Comparison of ENCODE assay signal across 9 mouse cellular contexts in genomic region chr3:98063833-98064232, GRCm38 (mm10). TPM values are rescaled to one million over a fixed set of nuclear protein-coding genes. Genes with fewer than 3 reads are reported as not detected.
DNase-seq lines count a peak whose midpoint lies in the region; ATAC-seq and TF ChIP-seq lines count a peak whose summit lies in the region.
"Had no signal": no experiment of that assay in that cellular context is flagged by ENCODE, and none has a peak within 500 bp of the region (broad histone marks: within the 10 kb centered on the region; RNA-seq: fewer than 3 reads in every experiment).

No protein-coding gene starts in this region.

- H3K4me3 ChIP-seq in heart, embryonic 13.5 days: no peak overlapping the region
- no peak overlapping the region for H3K4me3 ChIP-seq in forebrain, embryonic 15.5 days
- no peak overlapping the region for H3K4me3 ChIP-seq in liver, embryonic 16.5 days (ENCODE audit: low read depth, low read length)

- TF ChIP-seq CTCF in brain, embryonic 14.5 days (IDR thresholded peaks at IDR 0.05; ENCODE audit: borderline replicate concordance, extremely low read depth, insufficient read depth, insufficient read length): no peak

- no peaks in the 10 kb centered on the region for H3K9me3 ChIP-seq in heart, embryonic 13.5 days
- H3K9me3 ChIP-seq in forebrain, embryonic 15.5 days: no peaks in the 10 kb centered on the region
- H3K9me3 ChIP-seq in liver, embryonic 16.5 days (replicated peaks; ENCODE audit: control insufficient read depth, low read length): no peaks in the 10 kb centered on the region

- peak overlapping the region; percentile 93 for H3K27ac ChIP-seq in heart, embryonic 13.5 days (replicated peaks)
- peak overlapping the region; percentile 90 for H3K27ac ChIP-seq in forebrain, embryonic 15.5 days (replicated peaks)
- peak overlapping the region; percentile 26; the same call in 1 of the 2 replicates for H3K27ac ChIP-seq in liver, embryonic 16.5 days (ENCODE audit: low read length)

- peak overlapping the region; percentile 58 for H3K9ac ChIP-seq in heart, embryonic 13.5 days
- no peak overlapping the region for H3K9ac ChIP-seq in forebrain, embryonic 15.5 days (replicated peaks)
- no peak overlapping the region for H3K9ac ChIP-seq in liver, embryonic 16.5 days (ENCODE audit: low read depth, low read length)

- intact Hi-C loops in heart, postnatal 25 days (cut with DNase I): no loop called here

- peaks cover 88% of the 10 kb centered on the region for H3K4me1 ChIP-seq in heart, embryonic 13.5 days
- peaks cover 81% of the 10 kb centered on the region for H3K4me1 ChIP-seq in forebrain, embryonic 15.5 days
- peaks cover 50% of the 10 kb centered on the region for H3K4me1 ChIP-seq in liver, embryonic 16.5 days (ENCODE audit: control insufficient read depth, low read depth, low read length)

- 26% methylated on average over 9 of the region's 9 CpGs for WGBS in heart, embryonic 13.5 days
- 4% methylated on average over 9 of the region's 9 CpGs for WGBS in forebrain, embryonic 15.5 days
- WGBS in liver, embryonic 16.5 days (ENCODE audit: insufficient replicate concordance): 41% methylated on average over 9 of the region's 9 CpGs

- no peak for ATAC-seq in heart, embryonic 13.5 days (ENCODE audit: extremely low read depth, insufficient number of reproducible peaks, low FRiP score, low TSS enrichment)
- ATAC-seq in forebrain, embryonic 15.5 days (replicated peaks): peak; percentile 41
- no peak for ATAC-seq in liver, embryonic 16.5 days (ENCODE audit: low read depth)

- H3K27me3 ChIP-seq in heart, embryonic 13.5 days (replicated peaks): no peaks in the 10 kb centered on the region
- no peaks in the 10 kb centered on the region for H3K27me3 ChIP-seq in forebrain, embryonic 15.5 days
- no peaks in the 10 kb centered on the region for H3K27me3 ChIP-seq in liver, embryonic 16.5 days (ENCODE audit: control insufficient read depth, insufficient read depth, low read depth, low read length)
- H3K27me3 ChIP-seq: CH12.LX had no signal

- no peak for DNase-seq in heart, postnatal 25 days (ENCODE audit: low spot score)
- peak; percentile 88 for DNase-seq in brain, embryonic 14.5 days (ENCODE audit: low read depth)
- no peak for DNase-seq in adrenal gland, adult 8-10 months
- no peak for DNase-seq in frontal cortex, postnatal 36 days (ENCODE audit: low spot score in 2 of 2)
- DNase-seq in thymus, postnatal 10 days (ENCODE audit: low spot score in 2 of 2): no peak

- H3K36me3 ChIP-seq in heart, embryonic 13.5 days: peaks cover 4% of the 10 kb centered on the region; the same call in 1 of the 2 replicates
- no peaks in the 10 kb centered on the region for H3K36me3 ChIP-seq in forebrain, embryonic 15.5 days
- H3K36me3 ChIP-seq in liver, embryonic 16.5 days (ENCODE audit: control insufficient read depth, insufficient read depth): no peaks in the 10 kb centered on the region

- no peak for TF ChIP-seq POLR2A in brain, embryonic 14.5 days (IDR thresholded peaks at IDR 0.05; ENCODE audit: borderline replicate concordance, extremely low read depth, insufficient read depth, insufficient read length, poor library complexity, severe bottlenecking)

- H3K4me2 ChIP-seq in heart, embryonic 13.5 days: peak overlapping the region; percentile 54
- H3K4me2 ChIP-seq in forebrain, embryonic 15.5 days (replicated peaks): peak overlapping the region; percentile 24
- 0 out of 2 replicates have a peak overlapping the region, but pooled peaks have one; percentile 17 for H3K4me2 ChIP-seq in liver, embryonic 16.5 days (ENCODE audit: low read depth, low read length)

RNA-seq across cellular contexts. Expression of gene Notch2, which starts 50.5 kb away (rescaled TPM):
- 11.9 and 12.1 TPM in 2 replicates for polyA plus RNA-seq in heart, embryonic 13.5 days (2015; fragmentation: Nextera tagmentation; extraction: Ambion mirVana)
- 10 to 100 TPM; 19.3 to 19.5 TPM for total RNA-seq in heart, postnatal 25 days (2021)
- 15.5 and 18.2 TPM in 2 replicates for polyA plus RNA-seq in brain, embryonic 14.5 days (2012; rRNA removed)
- 17.8 and 18.9 TPM in 2 replicates for polyA plus RNA-seq in forebrain, embryonic 15.5 days (2015; fragmentation: Nextera tagmentation; extraction: Ambion mirVana)
- polyA plus RNA-seq in liver, embryonic 16.5 days (2015; fragmentation: Nextera tagmentation; extraction: Ambion mirVana): 7.2 and 7.9 TPM in 2 replicates
- total RNA-seq in adrenal gland, adult 8-10 months (2022): 10 to 100 TPM; 73.6 to 99.3 (median 77.1) TPM

Comparison
In these comparisons a context has a peak if more than half of its experiments do, and no peak if none do; other contexts are left out.
1. H3K27ac ChIP-seq: peak in every context shown above with its lines; median percentile 93 in heart, embryonic 13.5 days; 90 in forebrain, embryonic 15.5 days; 26 in liver, embryonic 16.5 days.